Mouse (Mus musculus) cerebellum, adult 2 months (tissue): ENCODE measurements at regions not wholly inside any gene's neighbourhood (a gene's known extent, or its start where the extent isn't known, plus 50 kb on each side); places are given as distances from the start of the nearest gene placed in this dataset.

ENCODE experiments used
- DNase-seq, 2 experiments: peaks; one replicate each; pipeline ENCODE4 v3.0.0; 2021
- H3K27ac ChIP-seq: fragments of 200-500 bp; 2 replicates; pipeline ENCODE4 v1.5.1; 2012; ENCODE audit warnings: low read length, control low read depth, inconsistent platforms; ENCODE audit not compliant: insufficient read depth
- H3K27me3 ChIP-seq: fragments of 200-500 bp; 2 replicates; pipeline ENCODE4 v1.6.1; 2012; ENCODE audit warnings: inconsistent platforms, mild to moderate bottlenecking, low read length, moderate library complexity; ENCODE audit not compliant: control insufficient read depth, insufficient read depth
- H3K4me1 ChIP-seq: fragments of 200-500 bp; 2 replicates; pipeline ENCODE4 v1.6.1; 2011; ENCODE audit warnings: low read length; ENCODE audit not compliant: control insufficient read depth, insufficient read depth
- H3K4me3 ChIP-seq: fragments of 200-500 bp; replicated peaks from 2 replicates; pipeline ENCODE3; 2011; ENCODE audit warnings: mild to moderate bottlenecking, low read depth, low read length, control low read depth; ENCODE audit not compliant: insufficient read depth
- CTCF ChIP-seq: fragments of 200-500 bp; IDR thresholded peaks from 2 replicates; pipeline ENCODE4 v1.5.1; 2011; ENCODE audit warnings: low read depth, mild to moderate bottlenecking, control low read depth, low read length, moderate library complexity, borderline replicate concordance; ENCODE audit not compliant: insufficient read depth
- POLR2A ChIP-seq: fragments of 200-500 bp; IDR thresholded peaks from 2 replicates; pipeline ENCODE4 v1.6.1; 2011; ENCODE audit warnings: low read length, control low read depth, borderline replicate concordance; ENCODE audit not compliant: insufficient read depth
- WGBS: fragments of 180-500 bp; shearing (Covaris S2); methylation state at CpG from one replicate; pipeline ENCODE4 v1.1.7; 2018; 5-methylcytosine and 5-hydroxymethylcytosine counted together

GRCm38 (mm10) chr6:31285064-31285463 lies 113.5 kb upstream of the Mkln1 start:
- Histone ChIP-seq H3K27me3 (no peaks in the 10 kb centered on the region), H3K4me3 (no peak overlapping the region), H3K27ac (no peak overlapping the region; the same call in 1 of the 2 replicates), H3K4me1 (peaks cover 12% of the 10 kb centered on the region)
- 34% methylated on average over 19 of the region's 19 CpGs for WGBS
- no peak for TF ChIP-seq POLR2A
- TF ChIP-seq CTCF: no peak
- DNase-seq: peak; percentile 47 to 48

- H3K27me3 ChIP-seq: no peaks in the 10 kb centered on the region
- WGBS: 86% methylated on average over 11 of the region's 11 CpGs
- peak in 1 of 2 experiments; percentile 6 for DNase-seq
- no peak for TF ChIP-seq CTCF
- H3K4me1 ChIP-seq: peaks cover 12% of the 10 kb centered on the region
- no peak overlapping the region for H3K27ac ChIP-seq
- no peak overlapping the region for H3K4me3 ChIP-seq
Measured at GRCm38 (mm10) chr6:31285981-31286737, 112.4 kb upstream of the Mkln1 start.

GRCm38 (mm10) chr6:31287176-31287575 lies 111.4 kb upstream of the Mkln1 start:
- no peak overlapping the region for H3K27ac ChIP-seq
- WGBS: 81% methylated on average over 2 of the region's 2 CpGs
- peak; percentile 40 to 46 for DNase-seq
- TF ChIP-seq CTCF (no peak), POLR2A (no peak)
- H3K27me3 ChIP-seq: no peaks in the 10 kb centered on the region
- H3K4me3 ChIP-seq: no peak overlapping the region
- H3K4me1 ChIP-seq: peaks cover 12% of the 10 kb centered on the region

GRCm38 (mm10) chr6:31287686-31288085 lies 110.8 kb upstream of the Mkln1 start:
- TF ChIP-seq POLR2A: no peak
- TF ChIP-seq CTCF: no peak
- no peak overlapping the region for H3K4me3 ChIP-seq
- H3K27ac ChIP-seq: peak overlapping the region; percentile 27; the same call in 1 of the 2 replicates
- no peaks in the 10 kb centered on the region for H3K27me3 ChIP-seq
- WGBS: 78% methylated on average over 7 of the region's 7 CpGs
- peaks cover 12% of the 10 kb centered on the region for H3K4me1 ChIP-seq
- peak; percentile 13 to 37 for DNase-seq

GRCm38 (mm10) chr6:31288421-31289233 lies 109.9 kb upstream of the Mkln1 start:
- H3K27me3 ChIP-seq: no peaks in the 10 kb centered on the region
- peak overlapping the region; percentile 16 for H3K4me3 ChIP-seq
- peak overlapping the region; percentile 67 for H3K27ac ChIP-seq
- H3K4me1 ChIP-seq: peaks cover 12% of the 10 kb centered on the region
- no peak for TF ChIP-seq POLR2A
- no peak for TF ChIP-seq CTCF
- 3% methylated on average over 14 of the region's 14 CpGs for WGBS
- DNase-seq: peak; percentile 89 to 90

- peak overlapping the region; percentile 3 for H3K4me3 ChIP-seq
- H3K27me3 ChIP-seq: no peaks in the 10 kb centered on the region
- H3K4me1 ChIP-seq: peaks cover 12% of the 10 kb centered on the region
- H3K27ac ChIP-seq: peak overlapping the region; percentile 4
- no peak for TF ChIP-seq CTCF
- TF ChIP-seq POLR2A: no peak
- DNase-seq: no peak
- WGBS: 32% methylated on average over 4 of the region's 4 CpGs
Measured at GRCm38 (mm10) chr6:31289234-31289486, 109.4 kb upstream of the Mkln1 start.

GRCm38 (mm10) chr6:31292081-31292480 lies 106.5 kb upstream of the Mkln1 start:
- DNase-seq: no peak
- no peak overlapping the region for H3K27ac ChIP-seq
- H3K27me3 ChIP-seq: no peaks in the 10 kb centered on the region
- WGBS: 96% methylated on average over 7 of the region's 7 CpGs
- H3K4me1 ChIP-seq: peaks cover 12% of the 10 kb centered on the region
- TF ChIP-seq CTCF: no peak
- no peak for TF ChIP-seq POLR2A
- H3K4me3 ChIP-seq: no peak overlapping the region

- no peak for DNase-seq
- 60% methylated on average over 7 of the region's 7 CpGs for WGBS
- H3K27ac ChIP-seq: no peak overlapping the region
- no peak for TF ChIP-seq CTCF
- no peak for TF ChIP-seq POLR2A
- H3K4me3 ChIP-seq: no peak overlapping the region
- H3K27me3 ChIP-seq: no peaks in the 10 kb centered on the region
- peaks cover 12% of the 10 kb centered on the region for H3K4me1 ChIP-seq
Measured at GRCm38 (mm10) chr6:31293008-31293407, 105.5 kb upstream of the Mkln1 start.
